Mouse (Mus musculus): Measurements from ENCODE around the gene Tpbpa. TPM values are rescaled to one million over a fixed set of nuclear protein-coding genes. Genes with fewer than 3 reads are reported as not detected.

Gene Tpbpa
- total and polyA plus RNA-seq, 3 experiments: not detected

GRCm38 (mm10) chr13:60892301-60892700 lies 49.5 kb downstream of the Tpbpa start:
- H3K27ac ChIP-seq (ENCODE audit: insufficient read depth, low read depth): no peak overlapping the region
- in situ Hi-C loops (cut with MboI; ENCODE audit: low pct_ligation_motif_present, low pct_unique_long_range_greater_than_20kb, low sequenced_read_pairs) (no loop called here), dilution Hi-C loops (cut with MboI; ENCODE audit: extremely low pct_ligation_motif_present, extremely low pct_unique_long_range_greater_than_20kb, low sequenced_read_pairs) (no loop called here)
- TF ChIP-seq IRF4 (IDR thresholded peaks at IDR 0.05; ENCODE audit: low read depth, low read length) (no peak), MAZ (IDR thresholded peaks at IDR 0.05; ENCODE audit: low read depth, low read length) (no peak), MXI1 (IDR thresholded peaks at IDR 0.05; ENCODE audit: low read depth, low read length) (no peak), ZC3H11A (IDR thresholded peaks at IDR 0.05; ENCODE audit: low read depth, low read length) (no peak), ELF1 (IDR thresholded peaks at IDR 0.05; ENCODE audit: low read depth, low read length) (no peak), ETS1 (conservative IDR thresholded peaks at IDR 0.05; ENCODE audit: low read depth, low read length) (no peak), ZNF384 (IDR thresholded peaks at IDR 0.05; ENCODE audit: low read depth, low read length) (no peak), EP300 (IDR thresholded peaks at IDR 0.05; ENCODE audit: low read length) (no peak), POLR2AphosphoS2 (IDR thresholded peaks at IDR 0.05; ENCODE audit: low read depth, low read length) (no peak), SIN3A (IDR thresholded peaks at IDR 0.05; ENCODE audit: low read length) (no peak), SMC3 (IDR thresholded peaks at IDR 0.05; ENCODE audit: low read depth, low read length) (no peak), UBTF (IDR thresholded peaks at IDR 0.05; ENCODE audit: low read depth, low read length) (no peak), CTCF (conservative IDR thresholded peaks at IDR 0.05 in 1 of 2, IDR thresholded peaks at IDR 0.05 in 1 of 2; ENCODE audit: low read depth in 2 of 2, low read length in 2 of 2) (no peak), HCFC1 (IDR thresholded peaks at IDR 0.05; ENCODE audit: low read depth, low read length) (no peak), JUN (IDR thresholded peaks at IDR 0.05; ENCODE audit: insufficient read depth, low read depth, low read length) (no peak), GABPA (IDR thresholded peaks at IDR 0.05; ENCODE audit: insufficient replicate concordance, low read depth, low read length) (no peak), NELFE (IDR thresholded peaks at IDR 0.05; ENCODE audit: low read depth, low read length) (no peak)
- no peaks in the 10 kb centered on the region for H3K27me3 ChIP-seq (replicated peaks)
- H3K4me3 ChIP-seq (replicated peaks in 1 of 3; ENCODE audit: low read depth in 2 of 3, low read length in 2 of 3, poor library complexity in 1 of 3): no peak overlapping the region
- no peak overlapping the region for H3K9ac ChIP-seq (ENCODE audit: insufficient read depth, low read depth)
- H3K79me2 ChIP-seq (replicated peaks; ENCODE audit: control insufficient read depth, extremely low read depth, insufficient read depth, poor library complexity, severe bottlenecking): no peaks in the 10 kb centered on the region
- peaks cover 33% of the 10 kb centered on the region for H3K9me3 ChIP-seq (replicated peaks; ENCODE audit: low read length)
- H3K36me3 ChIP-seq (replicated peaks in 1 of 2; ENCODE audit: control insufficient read depth in 1 of 2, insufficient read depth in 1 of 2, low read length in 1 of 2): no peaks in the 10 kb centered on the region
- no peak for DNase-seq (ENCODE audit: extremely low read depth)
- no peaks in the 10 kb centered on the region for H3K4me1 ChIP-seq (ENCODE audit: control insufficient read depth in 1 of 2, insufficient read depth in 2 of 2)
- no peak overlapping the region for H3K4me2 ChIP-seq (ENCODE audit: insufficient read depth, low read depth, poor library complexity, severe bottlenecking)

Other genes with a start within 250 kb of the Tpbpa start
- gene BC051665, start 155.6 kb downstream of the Tpbpa start, total RNA-seq (2012; rRNA removed): not detected in 2 replicates
- gene BC051665, start 155.6 kb downstream of the Tpbpa start, total RNA-seq (2014; rRNA removed): not detected in 2 replicates
- not detected in 2 replicates for gene BC051665, start 155.6 kb downstream of the Tpbpa start, polyA plus RNA-seq (2012; ENCODE audit: insufficient read length, low read depth)
- not detected in 2 replicates for gene Ctsll3, start 139.1 kb downstream of the Tpbpa start, total RNA-seq (2012; rRNA removed)
- not detected in 2 replicates for gene Ctsll3, start 139.1 kb downstream of the Tpbpa start, total RNA-seq (2014; rRNA removed)
- not detected in 2 replicates for gene Ctsll3, start 139.1 kb downstream of the Tpbpa start, polyA plus RNA-seq (2012; ENCODE audit: insufficient read length, low read depth)
- gene 4930486L24Rik, start 77.5 kb downstream of the Tpbpa start, total RNA-seq (2012; rRNA removed): not detected in 2 replicates
- not detected in 2 replicates for gene 4930486L24Rik, start 77.5 kb downstream of the Tpbpa start, total RNA-seq (2014; rRNA removed)
- not detected in 2 replicates for gene 4930486L24Rik, start 77.5 kb downstream of the Tpbpa start, polyA plus RNA-seq (2012; ENCODE audit: insufficient read length, low read depth)
- gene Gm49392, start 45.1 kb downstream of the Tpbpa start, total RNA-seq (2012; rRNA removed): not detected in 2 replicates
- gene Gm49392, start 45.1 kb downstream of the Tpbpa start, total RNA-seq (2014; rRNA removed): not detected in 2 replicates
- gene Gm49392, start 45.1 kb downstream of the Tpbpa start, polyA plus RNA-seq (2012; ENCODE audit: insufficient read length, low read depth): not detected in 2 replicates
- not detected in 2 replicates for gene Ctla2b, start 44.5 kb downstream of the Tpbpa start, total RNA-seq (2012; rRNA removed)
- gene Ctla2b, start 44.5 kb downstream of the Tpbpa start, total RNA-seq (2014; rRNA removed): not detected in 2 replicates
- not detected in 2 replicates for gene Ctla2b, start 44.5 kb downstream of the Tpbpa start, polyA plus RNA-seq (2012; ENCODE audit: insufficient read length, low read depth)
- gene Tpbpb, start 37.1 kb downstream of the Tpbpa start, total RNA-seq (2012; rRNA removed): not detected in 2 replicates
- not detected in 2 replicates for gene Tpbpb, start 37.1 kb downstream of the Tpbpa start, total RNA-seq (2014; rRNA removed)
- gene Tpbpb, start 37.1 kb downstream of the Tpbpa start, polyA plus RNA-seq (2012; ENCODE audit: insufficient read length, low read depth): not detected in 2 replicates
- not detected in 2 replicates for gene Gm49393, start 6.4 kb downstream of the Tpbpa start, total RNA-seq (2012; rRNA removed)
- not detected in 2 replicates for gene Gm49393, start 6.4 kb downstream of the Tpbpa start, total RNA-seq (2014; rRNA removed)
- gene Gm49393, start 6.4 kb downstream of the Tpbpa start, polyA plus RNA-seq (2012; ENCODE audit: insufficient read length, low read depth): not detected in 2 replicates
- not detected in 2 replicates for gene Gm49391, start 5.4 kb downstream of the Tpbpa start, total RNA-seq (2012; rRNA removed)
- not detected in 2 replicates for gene Gm49391, start 5.4 kb downstream of the Tpbpa start, total RNA-seq (2014; rRNA removed)
- gene Gm49391, start 5.4 kb downstream of the Tpbpa start, polyA plus RNA-seq (2012; ENCODE audit: insufficient read length, low read depth): not detected in 2 replicates
- not detected in 2 replicates for gene Ctla2a, start 5.4 kb downstream of the Tpbpa start, total RNA-seq (2012; rRNA removed)
- gene Ctla2a, start 5.4 kb downstream of the Tpbpa start, total RNA-seq (2014; rRNA removed): not detected in 2 replicates
- not detected in 2 replicates for gene Ctla2a, start 5.4 kb downstream of the Tpbpa start, polyA plus RNA-seq (2012; ENCODE audit: insufficient read length, low read depth)
- not detected in 2 replicates for gene Ctsj, start 64.0 kb upstream of the Tpbpa start, total RNA-seq (2012; rRNA removed)
- gene Ctsj, start 64.0 kb upstream of the Tpbpa start, total RNA-seq (2014; rRNA removed): not detected in 2 replicates
- not detected in 2 replicates for gene Ctsj, start 64.0 kb upstream of the Tpbpa start, polyA plus RNA-seq (2012; ENCODE audit: insufficient read length, low read depth)
- not detected in 2 replicates for gene Ctsq, start 98.6 kb upstream of the Tpbpa start, total RNA-seq (2012; rRNA removed)
- not detected in 2 replicates for gene Ctsq, start 98.6 kb upstream of the Tpbpa start, total RNA-seq (2014; rRNA removed)
- not detected in 2 replicates for gene Ctsq, start 98.6 kb upstream of the Tpbpa start, polyA plus RNA-seq (2012; ENCODE audit: insufficient read length, low read depth)
- gene Ctsr, start 222.3 kb upstream of the Tpbpa start, total RNA-seq (2012; rRNA removed): not detected in 2 replicates
- gene Ctsr, start 222.3 kb upstream of the Tpbpa start, total RNA-seq (2014; rRNA removed): not detected in 2 replicates
- not detected in 2 replicates for gene Ctsr, start 222.3 kb upstream of the Tpbpa start, polyA plus RNA-seq (2012; ENCODE audit: insufficient read length, low read depth)